Mouse (Mus musculus): ENCODE data around the gene Lama5. TPM values are rescaled to one million over a fixed set of nuclear protein-coding genes. Genes with fewer than 3 reads are reported as not detected.

The Lama5 gene
- polyA plus RNA-seq, 1 experiment from 2014 or later: 7.8 TPM

- Histone ChIP-seq H3K27ac (ENCODE audit: low read depth, low read length) (no peak overlapping the region), H3K4me1 (replicated peaks; ENCODE audit: control insufficient read depth, insufficient read depth, low read length) (peaks cover 18% of the 10 kb centered on the region), H3K27me3 (ENCODE audit: control insufficient read depth, insufficient read depth, low read length) (peaks cover 7% of the 10 kb centered on the region), H3K4me2 (ENCODE audit: low read depth, low read length, severe bottlenecking) (no peak overlapping the region), H3K9ac (ENCODE audit: low read length) (no peak overlapping the region), H3K36me3 (ENCODE audit: control insufficient read depth, insufficient read depth, low read length) (no peaks in the 10 kb centered on the region), H3K9me3 (ENCODE audit: control insufficient read depth, low read length) (no peaks in the 10 kb centered on the region), H3K4me3 (ENCODE audit: low read depth, low read length) (no peak overlapping the region)
- 17% methylated on average over 6 of the region's 6 CpGs for WGBS
- DNase-seq (ENCODE audit: low spot score) (peak; percentile 71), ATAC-seq (replicated peaks; ENCODE audit: low FRiP score) (no peak)
These were observed 3.4 kb downstream of the Lama5 start for GRCm38 (mm10) chr2:180222250-180222649.

- ATAC-seq (replicated peaks; ENCODE audit: low FRiP score) (no peak), DNase-seq (ENCODE audit: low spot score) (no peak)
- WGBS: 95% methylated on average over 9 of the region's 9 CpGs
- Histone ChIP-seq H3K9ac (ENCODE audit: low read length) (no peak overlapping the region), H3K27me3 (ENCODE audit: control insufficient read depth, insufficient read depth, low read length) (peaks cover 7% of the 10 kb centered on the region; the same call in 1 of the 2 replicates), H3K4me1 (replicated peaks; ENCODE audit: control insufficient read depth, insufficient read depth, low read length) (peaks cover 13% of the 10 kb centered on the region), H3K4me2 (ENCODE audit: low read depth, low read length, severe bottlenecking) (no peak overlapping the region), H3K9me3 (ENCODE audit: control insufficient read depth, low read length) (no peaks in the 10 kb centered on the region), H3K36me3 (ENCODE audit: control insufficient read depth, insufficient read depth, low read length) (no peaks in the 10 kb centered on the region), H3K27ac (ENCODE audit: low read depth, low read length) (no peak overlapping the region), H3K4me3 (ENCODE audit: low read depth, low read length) (no peak overlapping the region)
These were observed 4.6 kb downstream of the Lama5 start for GRCm38 (mm10) chr2:180221051-180221450.

- H3K36me3 ChIP-seq (ENCODE audit: control insufficient read depth, insufficient read depth, low read length): no peaks in the 10 kb centered on the region
- no peak for ATAC-seq (replicated peaks; ENCODE audit: low FRiP score)
- no peak for DNase-seq (ENCODE audit: low spot score)
- H3K9me3 ChIP-seq (ENCODE audit: control insufficient read depth, low read length): no peaks in the 10 kb centered on the region
- no peak overlapping the region for H3K27ac ChIP-seq (ENCODE audit: low read depth, low read length)
- H3K4me3 ChIP-seq (ENCODE audit: low read depth, low read length): no peak overlapping the region
- no peak overlapping the region for H3K9ac ChIP-seq (ENCODE audit: low read length)
- no peak overlapping the region for H3K4me2 ChIP-seq (ENCODE audit: low read depth, low read length, severe bottlenecking)
- WGBS: 87% methylated on average over 9 of the region's 9 CpGs
- H3K27me3 ChIP-seq (ENCODE audit: control insufficient read depth, insufficient read depth, low read length): peaks cover 7% of the 10 kb centered on the region; the same call in 1 of the 2 replicates
- H3K4me1 ChIP-seq (replicated peaks; ENCODE audit: control insufficient read depth, insufficient read depth, low read length): peaks cover 15% of the 10 kb centered on the region
These were observed 5.5 kb downstream of the Lama5 start for GRCm38 (mm10) chr2:180220165-180220564.

GRCm38 (mm10) chr2:180219145-180219943 lies 6.3 kb downstream of the Lama5 start:
- H3K4me2 ChIP-seq (ENCODE audit: low read depth, low read length, severe bottlenecking): no peak overlapping the region
- H3K4me1 ChIP-seq (replicated peaks; ENCODE audit: control insufficient read depth, insufficient read depth, low read length): peaks cover 12% of the 10 kb centered on the region
- 80% methylated on average over 15 of the region's 15 CpGs for WGBS
- no peak overlapping the region for H3K9ac ChIP-seq (ENCODE audit: low read length)
- H3K9me3 ChIP-seq (ENCODE audit: control insufficient read depth, low read length): no peaks in the 10 kb centered on the region
- DNase-seq (ENCODE audit: low spot score) (no peak), ATAC-seq (replicated peaks; ENCODE audit: low FRiP score) (no peak)
- no peak overlapping the region for H3K27ac ChIP-seq (ENCODE audit: low read depth, low read length)
- H3K4me3 ChIP-seq (ENCODE audit: low read depth, low read length): no peak overlapping the region
- no peaks in the 10 kb centered on the region for H3K36me3 ChIP-seq (ENCODE audit: control insufficient read depth, insufficient read depth, low read length)
- H3K27me3 ChIP-seq (ENCODE audit: control insufficient read depth, insufficient read depth, low read length): peaks cover 3% of the 10 kb centered on the region; the same call in 1 of the 2 replicates

- no peak for ATAC-seq (replicated peaks; ENCODE audit: low FRiP score)
- Histone ChIP-seq H3K9ac (ENCODE audit: low read length) (no peak overlapping the region), H3K4me1 (replicated peaks; ENCODE audit: control insufficient read depth, insufficient read depth, low read length) (peaks cover 12% of the 10 kb centered on the region), H3K9me3 (ENCODE audit: control insufficient read depth, low read length) (no peaks in the 10 kb centered on the region), H3K4me3 (ENCODE audit: low read depth, low read length) (no peak overlapping the region), H3K27ac (ENCODE audit: low read depth, low read length) (no peak overlapping the region), H3K36me3 (ENCODE audit: control insufficient read depth, insufficient read depth, low read length) (no peaks in the 10 kb centered on the region), H3K27me3 (ENCODE audit: control insufficient read depth, insufficient read depth, low read length) (0 out of 2 replicates have a peak, but pooled peaks cover 2% of the 10 kb centered on the region), H3K4me2 (ENCODE audit: low read depth, low read length, severe bottlenecking) (no peak overlapping the region)
- 24% methylated on average over 5 of the region's 5 CpGs for WGBS
- DNase-seq (ENCODE audit: low spot score): no peak
These were observed 7.0 kb downstream of the Lama5 start for GRCm38 (mm10) chr2:180218677-180219076.

- DNase-seq (ENCODE audit: low spot score) (no peak), ATAC-seq (replicated peaks; ENCODE audit: low FRiP score) (no peak)
- WGBS: 70% methylated on average over 3 of the region's 3 CpGs
- Histone ChIP-seq H3K4me3 (ENCODE audit: low read depth, low read length) (no peak overlapping the region), H3K4me2 (ENCODE audit: low read depth, low read length, severe bottlenecking) (no peak overlapping the region), H3K27me3 (ENCODE audit: control insufficient read depth, insufficient read depth, low read length) (0 out of 2 replicates have a peak, but pooled peaks cover under 1% of the 10 kb centered on the region), H3K9ac (ENCODE audit: low read length) (no peak overlapping the region), H3K27ac (ENCODE audit: low read depth, low read length) (no peak overlapping the region), H3K9me3 (ENCODE audit: control insufficient read depth, low read length) (no peaks in the 10 kb centered on the region), H3K36me3 (ENCODE audit: control insufficient read depth, insufficient read depth, low read length) (no peaks in the 10 kb centered on the region), H3K4me1 (replicated peaks; ENCODE audit: control insufficient read depth, insufficient read depth, low read length) (peaks cover 12% of the 10 kb centered on the region)
These were observed 7.4 kb downstream of the Lama5 start for GRCm38 (mm10) chr2:180218241-180218640.

- Histone ChIP-seq H3K4me1 (replicated peaks; ENCODE audit: control insufficient read depth, insufficient read depth, low read length) (peaks cover 11% of the 10 kb centered on the region), H3K9ac (ENCODE audit: low read length) (no peak overlapping the region), H3K4me2 (ENCODE audit: low read depth, low read length, severe bottlenecking) (no peak overlapping the region), H3K9me3 (ENCODE audit: control insufficient read depth, low read length) (no peaks in the 10 kb centered on the region), H3K36me3 (ENCODE audit: control insufficient read depth, insufficient read depth, low read length) (no peaks in the 10 kb centered on the region), H3K27ac (ENCODE audit: low read depth, low read length) (no peak overlapping the region), H3K27me3 (ENCODE audit: control insufficient read depth, insufficient read depth, low read length) (no peaks in the 10 kb centered on the region), H3K4me3 (ENCODE audit: low read depth, low read length) (no peak overlapping the region)
- no peak for ATAC-seq (replicated peaks; ENCODE audit: low FRiP score)
- no peak for DNase-seq (ENCODE audit: low spot score)
- WGBS: 91% methylated on average over 8 of the region's 8 CpGs
These were observed 8.1 kb downstream of the Lama5 start for GRCm38 (mm10) chr2:180217587-180217986.

GRCm38 (mm10) chr2:180216921-180217320 lies 8.7 kb downstream of the Lama5 start:
- peaks cover 5% of the 10 kb centered on the region; the same call in 1 of the 2 replicates for H3K4me1 ChIP-seq (replicated peaks; ENCODE audit: control insufficient read depth, insufficient read depth, low read length)
- 64% methylated on average over 5 of the region's 5 CpGs for WGBS

GRCm38 (mm10) chr2:180215951-180216350 lies 9.7 kb downstream of the Lama5 start:
- DNase-seq (ENCODE audit: low spot score) (no peak), ATAC-seq (replicated peaks; ENCODE audit: low FRiP score) (no peak)
- no peak overlapping the region for H3K27ac ChIP-seq (ENCODE audit: low read depth, low read length)
- H3K4me2 ChIP-seq (ENCODE audit: low read depth, low read length, severe bottlenecking): no peak overlapping the region
- 85% methylated on average over 6 of the region's 6 CpGs for WGBS
- H3K36me3 ChIP-seq (ENCODE audit: control insufficient read depth, insufficient read depth, low read length): no peaks in the 10 kb centered on the region
- H3K9ac ChIP-seq (ENCODE audit: low read length): no peak overlapping the region
- H3K4me3 ChIP-seq (ENCODE audit: low read depth, low read length): no peak overlapping the region
- H3K27me3 ChIP-seq (ENCODE audit: control insufficient read depth, insufficient read depth, low read length): no peaks in the 10 kb centered on the region
- no peaks in the 10 kb centered on the region for H3K9me3 ChIP-seq (ENCODE audit: control insufficient read depth, low read length)
- H3K4me1 ChIP-seq (replicated peaks; ENCODE audit: control insufficient read depth, insufficient read depth, low read length): peaks cover 5% of the 10 kb centered on the region; the same call in 1 of the 2 replicates

More at GRCm38 (mm10) chr2:180216921-180217320, 8.7 kb downstream of the Lama5 start:
- DNase-seq (ENCODE audit: low spot score): no peak
- no peak for ATAC-seq (replicated peaks; ENCODE audit: low FRiP score)
- Histone ChIP-seq H3K27me3 (ENCODE audit: control insufficient read depth, insufficient read depth, low read length) (no peaks in the 10 kb centered on the region), H3K4me2 (ENCODE audit: low read depth, low read length, severe bottlenecking) (no peak overlapping the region), H3K36me3 (ENCODE audit: control insufficient read depth, insufficient read depth, low read length) (no peaks in the 10 kb centered on the region), H3K9ac (ENCODE audit: low read length) (no peak overlapping the region), H3K9me3 (ENCODE audit: control insufficient read depth, low read length) (no peaks in the 10 kb centered on the region), H3K27ac (ENCODE audit: low read depth, low read length) (no peak overlapping the region), H3K4me3 (ENCODE audit: low read depth, low read length) (no peak overlapping the region)
